Mouse (Mus musculus): ENCODE measurements around the gene Naa60. TPM values are rescaled to one million over a fixed set of nuclear protein-coding genes. Genes with fewer than 3 reads are reported as not detected.

Gene Naa60
- polyA plus RNA-seq, 1 experiment = 62.9 TPM

- H3K4me3 ChIP-seq (ENCODE audit: insufficient read depth, low read length) = peak overlapping the region; percentile 94
- 0 out of 2 replicates have a peak overlapping the region, but pooled peaks have one; percentile 63 for H3K27ac ChIP-seq (ENCODE audit: insufficient read depth, low read length)
- peaks cover 4% of the 10 kb centered on the region for H3K4me1 ChIP-seq (ENCODE audit: control insufficient read depth, insufficient read depth, low read length)
- TF ChIP-seq POLR2A (IDR thresholded peaks at IDR 0.05; ENCODE audit: low read depth, low read length) (no peak), CTCF (IDR thresholded peaks at IDR 0.05; ENCODE audit: borderline replicate concordance, insufficient read depth, low read length) (no peak)
These were observed 13.0 kb downstream of the Naa60 start for GRCm38 (mm10) chr16:3885065-3885670.

- no peak overlapping the region for H3K27ac ChIP-seq (ENCODE audit: insufficient read depth, low read length)
- TF ChIP-seq CTCF (IDR thresholded peaks at IDR 0.05; ENCODE audit: borderline replicate concordance, insufficient read depth, low read length) = no peak
- TF ChIP-seq POLR2A (IDR thresholded peaks at IDR 0.05; ENCODE audit: low read depth, low read length) = no peak
- no peaks in the 10 kb centered on the region for H3K4me1 ChIP-seq (ENCODE audit: control insufficient read depth, insufficient read depth, low read length)
- H3K4me3 ChIP-seq (ENCODE audit: insufficient read depth, low read length) = no peak overlapping the region
These were observed 19.6 kb downstream of the Naa60 start for GRCm38 (mm10) chr16:3891621-3892295.

GRCm38 (mm10) chr16:3893739-3894138 lies 21.6 kb downstream of the Naa60 start:
- no peak for TF ChIP-seq POLR2A (IDR thresholded peaks at IDR 0.05; ENCODE audit: low read depth, low read length)
- TF ChIP-seq CTCF (IDR thresholded peaks at IDR 0.05; ENCODE audit: borderline replicate concordance, insufficient read depth, low read length) = no peak
- Histone ChIP-seq H3K4me3 (ENCODE audit: insufficient read depth, low read length) (no peak overlapping the region), H3K27ac (ENCODE audit: insufficient read depth, low read length) (no peak overlapping the region), H3K4me1 (ENCODE audit: control insufficient read depth, insufficient read depth, low read length) (no peaks in the 10 kb centered on the region)

DNA sequence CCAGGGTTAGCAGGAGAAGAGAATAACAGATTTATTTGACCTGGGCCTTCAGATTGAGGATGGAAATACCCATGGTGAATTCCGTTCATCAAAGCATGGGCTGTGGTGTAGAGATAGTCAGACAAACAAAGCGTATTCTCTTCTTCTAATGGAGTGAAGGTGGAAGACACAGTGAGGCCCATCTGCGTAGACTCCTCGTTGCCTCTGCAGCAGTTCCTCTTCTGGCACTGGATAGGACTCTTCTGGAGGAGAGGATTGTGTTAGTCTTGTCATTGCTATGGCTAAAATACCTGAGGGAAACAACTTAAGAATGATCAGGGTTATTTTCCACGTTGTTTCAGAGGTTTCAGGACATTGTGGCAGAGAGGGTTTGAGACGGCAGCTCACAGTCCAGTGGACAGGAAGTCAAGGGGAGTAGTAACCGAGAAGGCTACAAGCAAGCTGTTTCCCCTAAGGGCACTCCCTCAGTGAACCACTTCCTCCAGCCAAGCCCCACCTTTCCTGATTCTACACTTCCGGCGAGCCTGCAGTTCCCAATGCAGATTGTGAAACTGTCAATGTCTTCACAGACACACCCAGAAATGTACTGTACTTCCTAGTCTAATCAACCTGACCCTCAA lies 23.1 kb downstream of the Naa60 start:
- Histone ChIP-seq H3K4me1 (ENCODE audit: control insufficient read depth, insufficient read depth, low read length) (no peaks in the 10 kb centered on the region), H3K27ac (ENCODE audit: insufficient read depth, low read length) (no peak overlapping the region), H3K4me3 (ENCODE audit: insufficient read depth, low read length) (no peak overlapping the region)
- no peak for TF ChIP-seq CTCF (IDR thresholded peaks at IDR 0.05; ENCODE audit: borderline replicate concordance, insufficient read depth, low read length)
- no peak for TF ChIP-seq POLR2A (IDR thresholded peaks at IDR 0.05; ENCODE audit: low read depth, low read length)

DNA sequence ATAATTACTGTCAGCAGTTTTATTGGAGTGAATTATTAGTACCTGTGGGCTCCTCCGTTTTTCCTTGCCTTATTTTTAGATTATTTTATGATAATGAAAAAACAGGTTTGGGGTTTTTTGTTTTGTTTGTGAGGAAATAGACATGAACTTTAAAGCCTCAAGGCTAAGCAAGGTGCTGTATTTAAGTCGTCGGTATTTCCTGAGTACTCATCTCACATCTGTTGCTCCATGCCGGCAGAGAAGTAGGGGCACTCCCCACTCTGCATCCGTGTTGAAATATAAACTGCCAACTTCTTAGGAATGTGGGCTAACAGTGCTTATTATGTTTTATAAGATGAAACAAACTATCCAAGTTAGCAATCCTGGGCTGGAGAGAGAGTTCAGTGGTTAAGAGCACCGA lies 23.9 kb downstream of the Naa60 start:
- TF ChIP-seq POLR2A (IDR thresholded peaks at IDR 0.05; ENCODE audit: low read depth, low read length) (no peak), CTCF (IDR thresholded peaks at IDR 0.05; ENCODE audit: borderline replicate concordance, insufficient read depth, low read length) (no peak)
- Histone ChIP-seq H3K27ac (ENCODE audit: insufficient read depth, low read length) (no peak overlapping the region), H3K4me3 (ENCODE audit: insufficient read depth, low read length) (no peak overlapping the region), H3K4me1 (ENCODE audit: control insufficient read depth, insufficient read depth, low read length) (no peaks in the 10 kb centered on the region)

- TF ChIP-seq POLR2A (IDR thresholded peaks at IDR 0.05; ENCODE audit: low read depth, low read length) (no peak), CTCF (IDR thresholded peaks at IDR 0.05; ENCODE audit: borderline replicate concordance, insufficient read depth, low read length) (no peak)
- Histone ChIP-seq H3K27ac (ENCODE audit: insufficient read depth, low read length) (no peak overlapping the region), H3K4me3 (ENCODE audit: insufficient read depth, low read length) (no peak overlapping the region), H3K4me1 (ENCODE audit: control insufficient read depth, insufficient read depth, low read length) (no peaks in the 10 kb centered on the region)
These were observed 24.4 kb downstream of the Naa60 start for GRCm38 (mm10) chr16:3896553-3896952.

DNA sequence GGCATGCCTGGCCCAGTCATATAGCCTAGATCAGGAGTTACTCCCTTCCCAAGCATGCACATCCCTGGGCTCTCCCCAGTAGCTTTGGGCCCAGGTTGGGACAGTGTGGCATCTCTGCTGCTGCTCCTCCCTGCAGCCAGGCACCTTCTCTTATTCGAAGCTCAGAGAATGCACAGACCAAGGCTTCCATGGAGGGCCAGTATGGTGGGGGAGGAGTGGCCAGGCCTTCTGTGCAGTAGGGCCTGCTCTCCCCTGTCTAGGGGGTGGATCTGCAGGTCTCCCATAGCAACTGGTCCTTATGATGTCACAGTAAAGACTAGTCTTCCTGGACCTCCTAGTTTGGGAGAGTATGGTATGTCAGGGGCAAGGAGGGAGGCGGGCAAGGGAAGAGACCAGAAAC lies 35.3 kb downstream of the Naa60 start:
- no peak overlapping the region for H3K4me3 ChIP-seq (ENCODE audit: insufficient read depth, low read length)
- TF ChIP-seq POLR2A (IDR thresholded peaks at IDR 0.05; ENCODE audit: low read depth, low read length) (no peak), CTCF (IDR thresholded peaks at IDR 0.05; ENCODE audit: borderline replicate concordance, insufficient read depth, low read length) (no peak)
- no peaks in the 10 kb centered on the region; the same call in 1 of the 2 replicates for H3K4me1 ChIP-seq (ENCODE audit: control insufficient read depth, insufficient read depth, low read length)
- H3K27ac ChIP-seq (ENCODE audit: insufficient read depth, low read length) = no peak overlapping the region

DNA sequence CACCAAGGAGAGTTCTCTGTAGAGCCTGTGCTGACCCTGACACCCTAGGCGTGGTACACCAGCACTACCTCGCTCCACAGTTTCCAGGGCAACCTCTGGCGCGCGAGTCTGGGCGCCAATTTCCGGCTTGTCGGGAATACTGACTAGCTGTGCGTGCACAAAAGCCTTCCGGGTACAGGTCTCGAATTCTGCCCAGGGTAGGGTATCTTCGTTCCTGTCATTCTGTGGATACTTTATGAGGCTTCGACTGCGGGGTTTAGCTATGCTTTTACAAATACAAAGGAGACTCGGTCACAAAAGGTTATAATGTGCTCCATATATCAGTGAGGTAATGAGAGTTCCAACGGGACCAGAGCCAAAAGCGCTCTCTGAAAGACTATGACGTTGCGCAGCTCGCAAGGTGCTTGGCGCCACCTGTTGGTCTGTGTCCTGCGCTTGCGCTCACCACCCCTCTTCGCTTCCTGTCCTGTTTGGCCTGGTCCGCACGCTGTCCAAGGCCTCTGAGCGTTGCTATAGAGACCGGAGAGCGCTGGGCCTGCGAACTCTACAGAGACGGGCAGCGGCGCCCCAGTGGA lies 36.4 kb downstream of the Naa60 start, which contains the start of the genes 1700037C18Rik and Cluap1:
Gene 1700037C18Rik, minus strand, starts transcription at position 153 of the 575 bp plus-strand sequence.
Gene Cluap1, plus strand, starts transcription at position 265 of the 575 bp plus-strand sequence.
- H3K27ac ChIP-seq (ENCODE audit: insufficient read depth, low read length) = no peak within 1 kb of the TSS
- peak within 1 kb of the TSS; percentile 59 for H3K4me3 ChIP-seq (ENCODE audit: insufficient read depth, low read length)
- TF ChIP-seq CTCF (IDR thresholded peaks at IDR 0.05; ENCODE audit: borderline replicate concordance, insufficient read depth, low read length) (peak; percentile 95), POLR2A (IDR thresholded peaks at IDR 0.05; ENCODE audit: low read depth, low read length) (peak; percentile 80)
- H3K4me1 ChIP-seq (ENCODE audit: control insufficient read depth, insufficient read depth, low read length) = no peaks in the 10 kb centered on the region; the same call in 1 of the 2 replicates

DNA sequence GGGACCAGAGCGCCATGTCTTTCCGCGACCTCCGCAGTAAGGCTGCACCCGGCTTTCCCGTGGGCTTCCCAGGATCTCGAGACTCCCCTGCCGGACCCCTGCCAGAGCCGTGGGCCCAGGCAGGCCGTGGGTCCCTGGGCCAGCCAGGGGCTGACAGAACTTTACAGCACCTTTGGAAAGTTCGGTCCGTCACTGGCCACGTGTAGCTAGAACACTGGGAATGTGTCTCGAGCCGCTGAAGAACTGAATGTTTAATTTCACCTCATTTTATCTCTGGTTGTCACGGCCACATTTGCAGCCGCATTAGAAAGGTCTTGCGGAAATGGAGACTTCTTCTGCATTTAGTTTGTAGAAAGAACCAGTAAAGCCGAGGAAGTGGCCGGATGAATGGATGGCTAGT lies 36.9 kb downstream of the Naa60 start:
- H3K4me3 ChIP-seq (ENCODE audit: insufficient read depth, low read length) = peak overlapping the region; percentile 59
- no peak overlapping the region for H3K27ac ChIP-seq (ENCODE audit: insufficient read depth, low read length)
- H3K4me1 ChIP-seq (ENCODE audit: control insufficient read depth, insufficient read depth, low read length) = no peaks in the 10 kb centered on the region; the same call in 1 of the 2 replicates
- no peak for TF ChIP-seq POLR2A (IDR thresholded peaks at IDR 0.05; ENCODE audit: low read depth, low read length)
- no peak for TF ChIP-seq CTCF (IDR thresholded peaks at IDR 0.05; ENCODE audit: borderline replicate concordance, insufficient read depth, low read length)
